Mouse (Mus musculus): ENCODE data around the gene St6galnac3. TPM values are rescaled to one million over a fixed set of nuclear protein-coding genes. Genes with fewer than 3 reads are reported as not detected.

St6galnac3 gene
- polyA plus RNA-seq, 1 experiment = 13.6 TPM

DNA sequence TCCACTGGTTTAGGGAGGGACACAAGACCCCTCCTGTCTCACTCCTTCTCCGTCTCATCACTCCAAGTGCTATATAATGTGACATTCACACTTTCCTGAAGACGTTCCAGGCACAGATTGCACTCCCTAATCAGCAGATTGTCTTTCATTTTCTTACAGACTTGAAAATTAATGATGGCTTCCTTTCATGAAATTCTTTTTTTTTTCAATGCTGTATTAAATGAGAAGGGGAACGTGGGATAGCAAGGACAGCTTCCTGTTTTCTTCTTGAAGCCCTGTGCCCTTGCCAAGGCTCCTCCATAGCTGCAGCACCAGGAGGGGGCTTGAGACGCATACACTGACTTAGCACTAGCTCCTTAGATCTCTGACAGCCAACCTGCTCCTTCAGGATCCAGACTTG, 188.7 kb downstream of the St6galnac3 start:
- no peak overlapping the region for H3K27ac ChIP-seq (ENCODE audit: control insufficient read depth, insufficient read depth, low read depth, low read length, poor library complexity)
- whole genome bisulfite sequencing = 65% methylated on average over 4 of the region's 4 CpGs
- no peak for TF ChIP-seq POLR2A (IDR thresholded peaks at IDR 0.05; ENCODE audit: borderline replicate concordance, control insufficient read depth, low read depth, low read length)
- no peak for TF ChIP-seq CTCF (IDR thresholded peaks at IDR 0.05; ENCODE audit: control insufficient read depth, insufficient read depth, low read length)
- H3K4me3 ChIP-seq (replicated peaks; ENCODE audit: control insufficient read depth, low read depth, low read length) = no peak overlapping the region
- H3K4me1 ChIP-seq (ENCODE audit: control insufficient read depth, insufficient read depth, low read length) = no peaks in the 10 kb centered on the region; the same call in none of the 2 replicates

GRCm38 (mm10) chr3:153529174-153529573, 195.8 kb downstream of the St6galnac3 start:
- Histone ChIP-seq H3K4me1 (ENCODE audit: control insufficient read depth, insufficient read depth, low read length) (no peaks in the 10 kb centered on the region), H3K27ac (ENCODE audit: control insufficient read depth, insufficient read depth, low read depth, low read length, poor library complexity) (no peak overlapping the region), H3K4me3 (replicated peaks; ENCODE audit: control insufficient read depth, low read depth, low read length) (no peak overlapping the region)
- WGBS = 88% methylated on average over 6 of the region's 6 CpGs
- TF ChIP-seq CTCF (IDR thresholded peaks at IDR 0.05; ENCODE audit: control insufficient read depth, insufficient read depth, low read length) (no peak), POLR2A (IDR thresholded peaks at IDR 0.05; ENCODE audit: borderline replicate concordance, control insufficient read depth, low read depth, low read length) (no peak)

DNA sequence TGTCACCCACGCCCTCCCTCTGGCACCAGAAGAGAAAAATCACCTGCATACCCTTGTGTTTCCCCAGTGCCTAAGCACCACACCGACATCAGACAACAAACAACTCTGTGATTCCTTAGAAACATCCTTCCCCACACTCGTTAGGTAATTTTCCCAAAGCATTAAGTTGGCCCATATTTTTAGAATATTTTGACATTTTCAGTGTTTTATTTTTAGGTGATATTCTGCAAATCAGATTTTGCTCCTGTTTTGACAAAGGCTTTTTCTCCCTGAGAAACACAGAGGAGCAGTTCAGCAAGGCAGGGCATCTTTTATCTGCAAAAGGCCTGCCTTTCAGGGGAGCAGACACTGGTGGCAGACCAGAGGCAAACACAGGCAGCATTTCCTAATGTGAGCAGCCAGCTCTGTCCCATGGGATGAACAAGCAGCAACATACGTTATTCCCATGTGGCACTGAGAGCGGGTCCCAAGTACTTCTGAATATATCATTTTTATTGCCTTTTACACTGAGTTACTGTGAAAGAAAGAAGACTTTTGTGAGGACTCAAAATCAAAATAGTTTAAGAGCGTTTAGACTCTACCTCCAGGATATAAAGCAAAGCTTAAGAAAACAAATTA, 199.7 kb downstream of the St6galnac3 start:
- 84% methylated on average over 6 of the region's 6 CpGs for WGBS
- no peaks in the 10 kb centered on the region for H3K4me1 ChIP-seq (ENCODE audit: control insufficient read depth, insufficient read depth, low read length)
- no peak overlapping the region for H3K4me3 ChIP-seq (replicated peaks; ENCODE audit: control insufficient read depth, low read depth, low read length)
- no peak overlapping the region for H3K27ac ChIP-seq (ENCODE audit: control insufficient read depth, insufficient read depth, low read depth, low read length, poor library complexity)
- TF ChIP-seq CTCF (IDR thresholded peaks at IDR 0.05; ENCODE audit: control insufficient read depth, insufficient read depth, low read length) (no peak), POLR2A (IDR thresholded peaks at IDR 0.05; ENCODE audit: borderline replicate concordance, control insufficient read depth, low read depth, low read length) (no peak)

DNA sequence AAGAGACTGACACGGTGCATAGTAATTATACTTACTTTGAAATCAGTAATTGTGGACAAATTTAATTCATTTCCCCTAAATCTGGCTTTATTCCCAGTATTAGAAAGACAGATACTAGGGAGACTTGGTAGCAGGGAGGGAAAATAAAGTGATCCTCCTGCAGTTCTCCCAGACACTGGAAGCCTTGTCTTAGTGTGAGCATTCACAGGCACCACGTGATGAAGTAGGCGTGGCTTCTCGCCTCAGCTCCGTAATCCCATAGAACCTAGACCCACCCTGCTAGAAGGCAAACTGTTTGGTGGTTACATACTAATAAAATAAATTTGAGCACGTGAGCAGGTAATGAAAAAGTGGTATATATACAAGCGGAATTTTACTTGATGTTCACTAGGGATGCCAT, 208.1 kb downstream of the St6galnac3 start:
- H3K4me3 ChIP-seq (replicated peaks; ENCODE audit: control insufficient read depth, low read depth, low read length) = no peak overlapping the region
- TF ChIP-seq CTCF (IDR thresholded peaks at IDR 0.05; ENCODE audit: control insufficient read depth, insufficient read depth, low read length) (no peak), POLR2A (IDR thresholded peaks at IDR 0.05; ENCODE audit: borderline replicate concordance, control insufficient read depth, low read depth, low read length) (no peak)
- no peaks in the 10 kb centered on the region for H3K4me1 ChIP-seq (ENCODE audit: control insufficient read depth, insufficient read depth, low read length)
- 89% methylated on average over 7 of the region's 7 CpGs for WGBS
- no peak overlapping the region for H3K27ac ChIP-seq (ENCODE audit: control insufficient read depth, insufficient read depth, low read depth, low read length, poor library complexity)

- TF ChIP-seq POLR2A (IDR thresholded peaks at IDR 0.05; ENCODE audit: borderline replicate concordance, control insufficient read depth, low read depth, low read length) (no peak), CTCF (IDR thresholded peaks at IDR 0.05; ENCODE audit: control insufficient read depth, insufficient read depth, low read length) (no peak)
- H3K27ac ChIP-seq (ENCODE audit: control insufficient read depth, insufficient read depth, low read depth, low read length, poor library complexity) = no peak overlapping the region
- 84% methylated on average over 6 of the region's 6 CpGs for WGBS
- no peaks in the 10 kb centered on the region; the same call in 1 of the 2 replicates for H3K4me1 ChIP-seq (ENCODE audit: control insufficient read depth, insufficient read depth, low read length)
- no peak overlapping the region for H3K4me3 ChIP-seq (replicated peaks; ENCODE audit: control insufficient read depth, low read depth, low read length)
These were observed 211.4 kb downstream of the St6galnac3 start for GRCm38 (mm10) chr3:153513501-153514060.

GRCm38 (mm10) chr3:153512545-153512944, 212.4 kb downstream of the St6galnac3 start:
- Histone ChIP-seq H3K4me3 (replicated peaks; ENCODE audit: control insufficient read depth, low read depth, low read length) (no peak overlapping the region), H3K27ac (ENCODE audit: control insufficient read depth, insufficient read depth, low read depth, low read length, poor library complexity) (no peak overlapping the region), H3K4me1 (ENCODE audit: control insufficient read depth, insufficient read depth, low read length) (no peaks in the 10 kb centered on the region; the same call in 1 of the 2 replicates)
- TF ChIP-seq POLR2A (IDR thresholded peaks at IDR 0.05; ENCODE audit: borderline replicate concordance, control insufficient read depth, low read depth, low read length) = no peak
- TF ChIP-seq CTCF (IDR thresholded peaks at IDR 0.05; ENCODE audit: control insufficient read depth, insufficient read depth, low read length) = no peak
- 64% methylated on average over 6 of the region's 6 CpGs for WGBS

DNA sequence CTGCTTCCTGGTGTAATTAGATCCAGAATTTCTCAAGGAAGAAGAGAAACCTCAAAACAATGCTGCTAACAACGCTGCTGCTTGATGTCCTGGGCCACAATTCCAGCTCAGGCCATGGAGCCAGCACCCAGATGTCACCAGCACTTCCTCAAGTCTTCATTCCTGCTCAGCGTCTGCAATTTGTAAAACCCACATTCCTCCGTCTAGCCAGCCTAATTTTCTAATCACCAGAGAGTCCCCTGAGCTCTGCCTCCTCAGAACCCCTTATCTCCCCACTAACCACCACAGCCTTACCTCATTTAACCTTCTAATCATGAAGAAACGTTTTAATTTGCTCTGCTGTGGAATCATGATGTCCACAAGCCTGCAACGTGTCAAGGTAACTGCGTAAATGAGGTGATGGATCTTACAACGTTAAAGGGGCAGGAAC, 213.8 kb downstream of the St6galnac3 start:
- no peak for TF ChIP-seq CTCF (IDR thresholded peaks at IDR 0.05; ENCODE audit: control insufficient read depth, insufficient read depth, low read length)
- TF ChIP-seq POLR2A (IDR thresholded peaks at IDR 0.05; ENCODE audit: borderline replicate concordance, control insufficient read depth, low read depth, low read length) = no peak
- Histone ChIP-seq H3K27ac (ENCODE audit: control insufficient read depth, insufficient read depth, low read depth, low read length, poor library complexity) (no peak overlapping the region), H3K4me1 (ENCODE audit: control insufficient read depth, insufficient read depth, low read length) (no peaks in the 10 kb centered on the region; the same call in 1 of the 2 replicates), H3K4me3 (replicated peaks; ENCODE audit: control insufficient read depth, low read depth, low read length) (no peak overlapping the region)
- 55% methylated on average over 7 of the region's 7 CpGs for WGBS

- H3K4me1 ChIP-seq (ENCODE audit: control insufficient read depth, insufficient read depth, low read length) = no peaks in the 10 kb centered on the region; the same call in 1 of the 2 replicates
- 70% methylated on average over 9 of the region's 9 CpGs for WGBS
- H3K27ac ChIP-seq (ENCODE audit: control insufficient read depth, insufficient read depth, low read depth, low read length, poor library complexity) = no peak overlapping the region
These were observed 214.8 kb downstream of the St6galnac3 start for GRCm38 (mm10) chr3:153510048-153510630.

More at GRCm38 (mm10) chr3:153510048-153510630, 214.8 kb downstream of the St6galnac3 start:
- H3K4me3 ChIP-seq (replicated peaks; ENCODE audit: control insufficient read depth, low read depth, low read length) = no peak overlapping the region
- TF ChIP-seq POLR2A (IDR thresholded peaks at IDR 0.05; ENCODE audit: borderline replicate concordance, control insufficient read depth, low read depth, low read length) (no peak), CTCF (IDR thresholded peaks at IDR 0.05; ENCODE audit: control insufficient read depth, insufficient read depth, low read length) (no peak)

Data from bone marrow, adult 2 months (tissue).